Mouse (Mus musculus): ENCODE measurements around the gene Camk2n2. TPM values are rescaled to one million over a fixed set of nuclear protein-coding genes. Genes with fewer than 3 reads are reported as not detected.
A peak's percentile ranks its signal among the peaks of the same experiment; 100 is the strongest.

Camk2n2 gene
- polyA plus RNA-seq, 1 experiment: 3.5 TPM

DNA sequence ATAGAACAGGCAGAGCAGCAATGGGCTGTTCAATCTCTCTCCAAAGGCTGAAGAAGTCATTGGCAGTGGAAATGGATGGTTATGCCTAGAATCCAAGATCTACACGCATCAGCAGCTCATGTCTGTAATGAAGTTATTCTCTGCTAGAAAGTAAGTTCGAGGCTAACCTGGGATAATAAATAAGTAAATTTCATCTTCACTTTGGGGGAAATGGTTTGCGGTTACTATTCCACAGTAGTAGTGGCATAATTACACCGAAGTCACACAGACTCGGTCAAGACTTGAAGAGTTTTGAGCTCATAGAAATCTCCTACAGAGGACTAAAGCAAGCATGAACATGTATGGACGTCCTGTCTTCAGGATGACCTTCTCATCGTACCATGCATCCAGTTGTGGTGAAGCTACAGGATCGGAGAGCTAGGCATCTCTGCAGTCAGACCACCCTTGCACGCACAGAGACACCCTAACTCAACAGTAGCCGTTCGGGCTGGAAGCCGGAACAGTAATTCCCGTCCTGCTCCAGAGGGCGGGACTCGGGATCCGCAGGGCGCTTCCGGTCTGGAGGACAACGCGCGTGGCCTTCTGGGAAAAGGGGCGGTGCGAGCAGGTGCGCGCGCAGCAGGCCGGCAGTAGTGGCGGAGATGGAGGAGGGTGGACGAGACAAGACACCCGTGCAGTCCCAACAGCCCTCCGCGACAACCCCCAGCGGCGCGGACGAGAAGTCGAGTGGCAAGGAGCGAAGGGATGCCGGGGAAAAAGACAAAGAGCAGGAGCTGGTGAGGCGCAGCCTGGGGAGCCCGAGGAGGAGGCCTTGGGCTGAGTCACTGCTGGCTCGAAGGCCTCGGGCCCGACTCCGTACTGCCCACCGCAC lies 30.2 kb upstream of the Camk2n2 start, which contains the start of gene Psmd2:
Psmd2 (plus strand) TSS at position 577 of the 871 bp plus-strand sequence.
- peak; percentile 96 for DNase-seq
- Histone ChIP-seq H3K4me3 (ENCODE audit: control insufficient read depth, insufficient read depth, low read length) (peak within 1 kb of the TSS; percentile 89), H3K27me3 (ENCODE audit: control insufficient read depth, insufficient read depth, low read length) (no peaks in the 10 kb centered on the region), H3K27ac (ENCODE audit: control insufficient read depth, insufficient read depth, low read length) (no peak within 1 kb of the TSS), H3K4me1 (replicated peaks; ENCODE audit: control insufficient read depth, insufficient read depth, low read length) (peaks cover 3% of the 10 kb centered on the region), H3K36me3 (ENCODE audit: control insufficient read depth, insufficient read depth, low read length) (peaks cover 11% of the 10 kb centered on the region)
- TF ChIP-seq CTCF (IDR thresholded peaks at IDR 0.05; ENCODE audit: borderline replicate concordance, control insufficient read depth, extremely low read depth, insufficient read depth, low read length, poor library complexity) (0 out of 2 replicates have a peak, but pooled peaks have one; percentile 22), POLR2A (IDR thresholded peaks at IDR 0.05; ENCODE audit: control insufficient read depth, extremely low read depth, insufficient read depth, low read length, poor library complexity) (peak; percentile 79)
- WGBS: 1% methylated on average over 46 of the region's 46 CpGs

DNA sequence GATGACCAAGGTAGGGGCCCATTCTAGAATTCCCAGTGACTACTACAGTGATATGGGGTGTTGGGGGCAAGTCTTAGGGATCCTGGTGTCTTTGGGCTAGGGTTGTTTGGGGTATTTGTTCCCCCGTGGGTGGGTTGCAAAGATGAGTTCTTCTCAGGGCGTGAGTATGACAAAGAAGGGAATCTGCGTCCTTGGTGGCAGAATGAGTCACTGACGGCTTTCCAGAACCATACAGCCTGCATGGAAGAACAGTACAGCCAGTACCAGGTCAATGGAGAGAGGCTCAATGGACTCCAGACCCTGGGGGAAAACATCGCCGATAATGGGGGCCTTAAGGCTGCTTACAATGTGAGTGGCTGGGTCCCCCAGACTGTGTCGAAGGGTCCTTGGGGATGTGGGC lies 22.8 kb upstream of the Camk2n2 start:
- H3K27me3 ChIP-seq (ENCODE audit: control insufficient read depth, insufficient read depth, low read length): no peaks in the 10 kb centered on the region; the same call in 1 of the 2 replicates
- H3K36me3 ChIP-seq (ENCODE audit: control insufficient read depth, insufficient read depth, low read length): no peaks in the 10 kb centered on the region

DNA sequence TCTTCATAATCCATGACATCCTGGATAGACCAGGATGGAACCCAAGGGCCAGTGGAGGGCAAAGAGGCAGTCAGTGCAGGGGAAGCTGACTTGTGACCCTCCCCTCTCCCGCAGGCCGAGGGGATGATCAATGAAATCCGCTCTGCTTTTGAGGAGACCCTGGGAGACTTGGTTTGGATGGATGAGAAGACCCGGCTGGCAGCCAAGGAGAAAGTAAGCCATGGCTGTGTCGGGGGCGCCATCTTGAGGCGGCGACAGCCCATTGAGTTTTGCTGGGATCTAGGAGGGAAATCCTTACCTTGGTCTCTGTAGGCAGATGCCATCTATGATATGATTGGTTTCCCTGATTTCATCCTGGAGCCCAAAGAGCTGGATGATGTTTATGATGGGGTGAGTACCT lies 21.1 kb upstream of the Camk2n2 start:
- DNase-seq: peak; percentile 66
- Histone ChIP-seq H3K27ac (ENCODE audit: control insufficient read depth, insufficient read depth, low read length) (no peak overlapping the region), H3K4me1 (replicated peaks; ENCODE audit: control insufficient read depth, insufficient read depth, low read length) (no peaks in the 10 kb centered on the region), H3K4me3 (ENCODE audit: control insufficient read depth, insufficient read depth, low read length) (no peak overlapping the region), H3K27me3 (ENCODE audit: control insufficient read depth, insufficient read depth, low read length) (no peaks in the 10 kb centered on the region; the same call in 1 of the 2 replicates), H3K36me3 (ENCODE audit: control insufficient read depth, insufficient read depth, low read length) (no peaks in the 10 kb centered on the region)
- 2% methylated on average over 8 of the region's 8 CpGs for WGBS
- TF ChIP-seq CTCF (IDR thresholded peaks at IDR 0.05; ENCODE audit: borderline replicate concordance, control insufficient read depth, extremely low read depth, insufficient read depth, low read length, poor library complexity): peak; percentile 69; the same call in 1 of the 2 replicates
- TF ChIP-seq POLR2A (IDR thresholded peaks at IDR 0.05; ENCODE audit: control insufficient read depth, extremely low read depth, insufficient read depth, low read length, poor library complexity): no peak

More for the DNA sequence above, 22.8 kb upstream of the Camk2n2 start:
- TF ChIP-seq POLR2A (IDR thresholded peaks at IDR 0.05; ENCODE audit: control insufficient read depth, extremely low read depth, insufficient read depth, low read length, poor library complexity) (no peak), CTCF (IDR thresholded peaks at IDR 0.05; ENCODE audit: borderline replicate concordance, control insufficient read depth, extremely low read depth, insufficient read depth, low read length, poor library complexity) (no peak)
- Histone ChIP-seq H3K27ac (ENCODE audit: control insufficient read depth, insufficient read depth, low read length) (no peak overlapping the region), H3K4me3 (ENCODE audit: control insufficient read depth, insufficient read depth, low read length) (no peak overlapping the region), H3K4me1 (replicated peaks; ENCODE audit: control insufficient read depth, insufficient read depth, low read length) (no peaks in the 10 kb centered on the region)
- 84% methylated on average over 7 of the region's 7 CpGs for WGBS
- DNase-seq: no peak

DNA sequence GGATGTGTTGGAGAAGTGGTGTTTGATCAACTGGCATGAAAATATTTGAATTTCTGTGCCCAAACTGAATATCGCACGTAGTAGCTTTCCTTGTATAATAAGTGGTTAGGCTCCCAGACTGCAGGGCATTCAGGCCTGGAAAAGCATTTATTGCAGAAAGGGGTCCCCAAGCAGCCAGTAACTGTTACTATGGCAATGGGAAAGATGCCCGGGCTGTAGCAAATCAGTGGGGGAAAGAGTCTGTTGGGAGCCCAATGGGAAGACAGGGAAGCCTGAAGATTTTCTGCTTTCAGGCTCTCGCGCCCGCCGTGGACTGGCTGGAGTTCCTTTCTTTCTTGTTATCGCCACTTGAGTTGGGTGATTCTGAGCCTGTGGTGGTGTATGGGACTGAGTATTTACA lies 17.3 kb upstream of the Camk2n2 start:
- no peaks in the 10 kb centered on the region for H3K36me3 ChIP-seq (ENCODE audit: control insufficient read depth, insufficient read depth, low read length)
- no peaks in the 10 kb centered on the region; the same call in 1 of the 2 replicates for H3K27me3 ChIP-seq (ENCODE audit: control insufficient read depth, insufficient read depth, low read length)
- 86% methylated on average over 8 of the region's 8 CpGs for WGBS

DNA sequence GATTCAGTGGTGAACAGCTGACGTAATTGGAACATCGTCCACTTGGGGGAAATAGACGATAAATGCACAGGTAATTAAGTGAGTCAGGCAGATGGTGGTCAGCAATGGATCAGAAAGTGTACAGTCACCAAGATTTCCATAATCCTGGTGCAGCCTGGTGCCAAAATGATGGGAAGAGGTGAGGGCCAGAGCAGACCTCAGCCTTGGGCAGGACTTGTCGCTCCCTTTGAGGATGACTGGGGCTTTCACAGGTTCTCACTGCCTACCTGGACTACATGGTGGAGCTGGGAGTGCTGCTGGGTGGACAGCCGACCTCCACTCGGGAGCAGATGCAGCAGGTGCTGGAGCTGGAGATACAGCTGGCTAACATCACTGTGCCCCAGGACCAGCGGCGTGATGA lies 16.3 kb upstream of the Camk2n2 start:
- no peak overlapping the region for H3K4me3 ChIP-seq (ENCODE audit: control insufficient read depth, insufficient read depth, low read length)
- H3K27me3 ChIP-seq (ENCODE audit: control insufficient read depth, insufficient read depth, low read length): no peaks in the 10 kb centered on the region
- H3K27ac ChIP-seq (ENCODE audit: control insufficient read depth, insufficient read depth, low read length): no peak overlapping the region
- WGBS: 83% methylated on average over 8 of the region's 8 CpGs
- TF ChIP-seq POLR2A (IDR thresholded peaks at IDR 0.05; ENCODE audit: control insufficient read depth, extremely low read depth, insufficient read depth, low read length, poor library complexity): no peak
- no peak for TF ChIP-seq CTCF (IDR thresholded peaks at IDR 0.05; ENCODE audit: borderline replicate concordance, control insufficient read depth, extremely low read depth, insufficient read depth, low read length, poor library complexity)
- H3K4me1 ChIP-seq (replicated peaks; ENCODE audit: control insufficient read depth, insufficient read depth, low read length): no peaks in the 10 kb centered on the region
- DNase-seq: no peak
- no peaks in the 10 kb centered on the region for H3K36me3 ChIP-seq (ENCODE audit: control insufficient read depth, insufficient read depth, low read length)

More for the DNA sequence above, 17.3 kb upstream of the Camk2n2 start:
- Histone ChIP-seq H3K27ac (ENCODE audit: control insufficient read depth, insufficient read depth, low read length) (no peak overlapping the region), H3K4me3 (ENCODE audit: control insufficient read depth, insufficient read depth, low read length) (no peak overlapping the region), H3K4me1 (replicated peaks; ENCODE audit: control insufficient read depth, insufficient read depth, low read length) (no peaks in the 10 kb centered on the region)
- TF ChIP-seq CTCF (IDR thresholded peaks at IDR 0.05; ENCODE audit: borderline replicate concordance, control insufficient read depth, extremely low read depth, insufficient read depth, low read length, poor library complexity) (no peak), POLR2A (IDR thresholded peaks at IDR 0.05; ENCODE audit: control insufficient read depth, extremely low read depth, insufficient read depth, low read length, poor library complexity) (no peak)
- DNase-seq: no peak

DNA sequence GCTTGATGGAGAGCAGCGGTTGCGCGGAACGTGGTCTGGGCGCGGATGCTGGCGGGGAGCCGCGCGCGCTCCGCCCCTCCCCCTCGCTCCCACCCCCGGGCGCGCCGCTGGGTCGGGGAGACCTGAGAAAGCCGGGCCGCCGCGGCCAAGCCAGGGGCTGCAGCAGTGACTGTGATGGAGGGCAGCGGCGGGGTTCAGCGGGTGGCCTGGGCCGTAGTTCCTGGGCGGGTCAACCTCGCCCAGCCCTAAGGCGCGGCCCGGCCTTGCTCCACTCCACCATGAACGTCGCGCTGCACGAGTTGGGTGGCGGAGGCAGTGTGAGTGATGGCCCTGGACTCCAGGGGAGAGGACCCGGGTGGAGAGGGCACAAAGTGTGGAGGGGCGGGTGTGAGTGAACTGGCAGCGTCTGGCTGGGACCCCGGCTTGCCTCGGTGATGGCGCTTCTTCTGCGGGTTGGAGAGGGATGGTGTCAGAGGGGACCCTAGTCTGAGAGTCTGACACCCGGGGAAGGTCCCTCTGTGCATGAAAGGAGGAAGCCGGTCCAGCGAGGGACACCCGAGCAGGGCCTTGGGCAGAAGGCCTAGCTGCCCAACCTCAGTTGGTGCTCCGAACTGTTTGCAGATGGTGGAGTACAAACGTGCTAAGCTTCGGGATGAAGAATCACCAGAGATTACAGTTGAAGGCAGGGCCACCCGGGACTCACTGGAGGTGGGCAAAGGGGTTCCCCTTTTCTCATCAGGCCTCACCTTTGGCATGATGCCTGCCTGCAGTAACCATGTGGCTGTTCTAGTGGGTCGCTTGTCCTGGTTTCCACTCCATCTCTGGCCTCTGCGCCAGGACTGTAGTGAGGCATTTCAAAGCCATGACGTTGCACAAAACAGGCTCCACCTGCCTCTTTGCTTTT lies 8.9 kb upstream of the Camk2n2 start, which contains the start of gene Ece2:
Ece2 (plus strand) TSS at position 98 of the 904 bp plus-strand sequence.
- no peaks in the 10 kb centered on the region for H3K36me3 ChIP-seq (ENCODE audit: control insufficient read depth, insufficient read depth, low read length)
- peaks cover 6% of the 10 kb centered on the region for H3K4me1 ChIP-seq (replicated peaks; ENCODE audit: control insufficient read depth, insufficient read depth, low read length)
- H3K27me3 ChIP-seq (ENCODE audit: control insufficient read depth, insufficient read depth, low read length): peaks cover 11% of the 10 kb centered on the region; the same call in 1 of the 2 replicates
- peak within 1 kb of the TSS; percentile 20; the same call in 1 of the 2 replicates for H3K4me3 ChIP-seq (ENCODE audit: control insufficient read depth, insufficient read depth, low read length)
- 12% methylated on average over 54 of the region's 54 CpGs for WGBS
- no peak for DNase-seq
- TF ChIP-seq CTCF (IDR thresholded peaks at IDR 0.05; ENCODE audit: borderline replicate concordance, control insufficient read depth, extremely low read depth, insufficient read depth, low read length, poor library complexity): no peak
- no peak for TF ChIP-seq POLR2A (IDR thresholded peaks at IDR 0.05; ENCODE audit: control insufficient read depth, extremely low read depth, insufficient read depth, low read length, poor library complexity)
- H3K27ac ChIP-seq (ENCODE audit: control insufficient read depth, insufficient read depth, low read length): no peak within 1 kb of the TSS

All from thymus, adult 2 months (tissue).